Mouse (Mus musculus) neural tube, embryonic 15.5 days (tissue): ENCODE data around the gene Gucd1. TPM values are rescaled to one million over a fixed set of nuclear protein-coding genes. Genes with fewer than 3 reads are reported as not detected.

Experiments
- ATAC-seq: fragments of 200-750 bp; cut with Nextera tagmentation; 2 replicates; pipeline ENCODE4 v1.8.0; 2017; ENCODE audit warnings: mild to moderate bottlenecking, moderate TSS enrichment, moderate library complexity; ENCODE audit not compliant: low FRiP score
- H3K27ac ChIP-seq: fragments of 300-500 bp; sonication (generic); replicated peaks from 2 replicates; pipeline ENCODE4 v1.5.1; 2015; ENCODE audit warnings: mild to moderate bottlenecking, inconsistent platforms
- H3K27me3 ChIP-seq: fragments of 300-500 bp; sonication (generic); replicated peaks from 2 replicates; pipeline ENCODE4 v1.6.1; 2015; ENCODE audit warnings: inconsistent platforms
- H3K36me3 ChIP-seq: fragments of 300-500 bp; sonication (generic); 2 replicates; pipeline ENCODE4 v1.6.1; 2015; ENCODE audit warnings: inconsistent platforms
- H3K4me1 ChIP-seq: fragments of 300-500 bp; sonication (generic); 2 replicates; pipeline ENCODE4 v1.6.1; 2015; ENCODE audit warnings: inconsistent platforms
- H3K4me2 ChIP-seq: fragments of 300-500 bp; sonication (generic); 2 replicates; pipeline ENCODE4 v1.6.1; 2015; ENCODE audit warnings: inconsistent platforms, mild to moderate bottlenecking, moderate library complexity
- H3K4me3 ChIP-seq: fragments of 300-500 bp; sonication (generic); replicated peaks from 2 replicates; pipeline ENCODE4 v1.5.1; 2015; ENCODE audit warnings: mild to moderate bottlenecking, inconsistent platforms
- H3K9ac ChIP-seq: fragments of 300-500 bp; sonication (generic); replicated peaks from 2 replicates; pipeline ENCODE4 v1.6.1; 2015; ENCODE audit warnings: mild to moderate bottlenecking, inconsistent platforms
- H3K9me3 ChIP-seq: fragments of 300-500 bp; sonication (generic); replicated peaks from 2 replicates; pipeline ENCODE4 v1.6.1; 2016; ENCODE audit warnings: inconsistent platforms
- WGBS: fragments of 180-500 bp; shearing (Covaris S2); methylation state at CpG from one replicate; pipeline ENCODE4 v1.1.7; 2015; ENCODE audit warnings: mixed read lengths; 5-methylcytosine and 5-hydroxymethylcytosine counted together
- polyA plus RNA-seq: library from polyadenylated mRNA; unstranded; fragments of >200 nt; fragmentation: Nextera tagmentation; extraction: Ambion mirVana; gene quantifications from 2 replicates; pipeline ENCODE4 v1.2.1, GENCODE M21; 2015

The Gucd1 gene
- polyA plus RNA-seq, 1 experiment from 2014 or later: 19.1 TPM

- H3K9me3 ChIP-seq: no peaks in the 10 kb centered on the region
- peaks cover 8% of the 10 kb centered on the region; the same call in 1 of the 2 replicates for H3K4me1 ChIP-seq
- no peaks in the 10 kb centered on the region for H3K36me3 ChIP-seq
- ATAC-seq: 0 out of 2 replicates have a peak, but pooled peaks have one; percentile 25
- H3K27me3 ChIP-seq: no peaks in the 10 kb centered on the region
- no peak overlapping the region for H3K4me2 ChIP-seq
- 48% methylated on average over 7 of the region's 7 CpGs for WGBS
- no peak overlapping the region for H3K9ac ChIP-seq
- peak overlapping the region; percentile 39; the same call in 1 of the 2 replicates for H3K27ac ChIP-seq
- no peak overlapping the region for H3K4me3 ChIP-seq
These were observed 78.5 kb downstream of the Gucd1 start for GRCm38 (mm10) chr10:75439211-75439811.

GRCm38 (mm10) chr10:75438132-75438810 lies 79.5 kb downstream of the Gucd1 start:
- no peaks in the 10 kb centered on the region for H3K9me3 ChIP-seq
- no peak overlapping the region for H3K4me3 ChIP-seq
- peak; percentile 71 for ATAC-seq
- H3K9ac ChIP-seq: no peak overlapping the region
- H3K36me3 ChIP-seq: no peaks in the 10 kb centered on the region
- peak overlapping the region; percentile 58; the same call in 1 of the 2 replicates for H3K27ac ChIP-seq
- WGBS: 47% methylated on average over 13 of the region's 13 CpGs
- no peaks in the 10 kb centered on the region for H3K27me3 ChIP-seq
- 0 out of 2 replicates have a peak, but pooled peaks cover 6% of the 10 kb centered on the region for H3K4me1 ChIP-seq
- no peak overlapping the region for H3K4me2 ChIP-seq

GRCm38 (mm10) chr10:75437284-75437683 lies 80.5 kb downstream of the Gucd1 start:
- no peaks in the 10 kb centered on the region for H3K36me3 ChIP-seq
- 0 out of 2 replicates have a peak, but pooled peaks cover 6% of the 10 kb centered on the region for H3K4me1 ChIP-seq
- H3K4me3 ChIP-seq: no peak overlapping the region
- 100% methylated on average over 1 of the region's 1 CpGs for WGBS
- H3K9me3 ChIP-seq: no peaks in the 10 kb centered on the region
- no peaks in the 10 kb centered on the region for H3K27me3 ChIP-seq
- no peak overlapping the region for H3K9ac ChIP-seq
- ATAC-seq: no peak
- H3K27ac ChIP-seq: no peak overlapping the region
- no peak overlapping the region for H3K4me2 ChIP-seq

- 35% methylated on average over 3 of the region's 3 CpGs for WGBS
- Histone ChIP-seq H3K4me1 (0 out of 2 replicates have a peak, but pooled peaks cover 6% of the 10 kb centered on the region), H3K27ac (no peak overlapping the region), H3K4me2 (no peak overlapping the region), H3K36me3 (no peaks in the 10 kb centered on the region), H3K4me3 (no peak overlapping the region), H3K27me3 (no peaks in the 10 kb centered on the region), H3K9ac (no peak overlapping the region), H3K9me3 (no peaks in the 10 kb centered on the region)
- ATAC-seq: peak; percentile 49; the same call in 1 of the 2 replicates
These were observed 81.1 kb downstream of the Gucd1 start for GRCm38 (mm10) chr10:75436604-75437217.

GRCm38 (mm10) chr10:75430633-75431032 lies 87.1 kb downstream of the Gucd1 start:
- 96% methylated on average over 6 of the region's 6 CpGs for WGBS
- no peak overlapping the region for H3K9ac ChIP-seq
- H3K4me2 ChIP-seq: no peak overlapping the region
- ATAC-seq: no peak
- H3K4me3 ChIP-seq: no peak overlapping the region
- H3K9me3 ChIP-seq: 0 out of 2 replicates have a peak, but pooled peaks cover 5% of the 10 kb centered on the region
- H3K27ac ChIP-seq: no peak overlapping the region
- no peaks in the 10 kb centered on the region for H3K4me1 ChIP-seq
- no peaks in the 10 kb centered on the region for H3K36me3 ChIP-seq
- no peaks in the 10 kb centered on the region for H3K27me3 ChIP-seq

GRCm38 (mm10) chr10:75430147-75430537 lies 87.6 kb downstream of the Gucd1 start:
- H3K9me3 ChIP-seq: 0 out of 2 replicates have a peak, but pooled peaks cover 5% of the 10 kb centered on the region
- no peak overlapping the region for H3K4me3 ChIP-seq
- no peaks in the 10 kb centered on the region for H3K4me1 ChIP-seq
- H3K36me3 ChIP-seq: no peaks in the 10 kb centered on the region
- 93% methylated on average over 5 of the region's 5 CpGs for WGBS
- H3K27ac ChIP-seq: no peak overlapping the region
- H3K27me3 ChIP-seq: no peaks in the 10 kb centered on the region
- H3K9ac ChIP-seq: no peak overlapping the region
- ATAC-seq: no peak
- H3K4me2 ChIP-seq: no peak overlapping the region

GRCm38 (mm10) chr10:75429522-75430146 lies 88.1 kb downstream of the Gucd1 start:
- no peak for ATAC-seq
- Histone ChIP-seq H3K36me3 (no peaks in the 10 kb centered on the region), H3K9me3 (0 out of 2 replicates have a peak, but pooled peaks cover 5% of the 10 kb centered on the region), H3K9ac (no peak overlapping the region), H3K27me3 (no peaks in the 10 kb centered on the region), H3K4me1 (no peaks in the 10 kb centered on the region), H3K4me3 (no peak overlapping the region), H3K4me2 (no peak overlapping the region), H3K27ac (no peak overlapping the region)
- 88% methylated on average over 7 of the region's 7 CpGs for WGBS

GRCm38 (mm10) chr10:75429004-75429380 lies 88.8 kb downstream of the Gucd1 start:
- H3K9me3 ChIP-seq: 0 out of 2 replicates have a peak, but pooled peaks cover 5% of the 10 kb centered on the region
- no peak overlapping the region for H3K9ac ChIP-seq
- no peak for ATAC-seq
- no peaks in the 10 kb centered on the region for H3K36me3 ChIP-seq
- no peaks in the 10 kb centered on the region for H3K4me1 ChIP-seq
- H3K27me3 ChIP-seq: no peaks in the 10 kb centered on the region
- H3K4me3 ChIP-seq: no peak overlapping the region
- WGBS: 93% methylated on average over 6 of the region's 6 CpGs
- H3K4me2 ChIP-seq: no peak overlapping the region
- no peak overlapping the region for H3K27ac ChIP-seq

- H3K4me1 ChIP-seq: no peaks in the 10 kb centered on the region
- 73% methylated on average over 13 of the region's 13 CpGs for WGBS
- no peak overlapping the region for H3K4me3 ChIP-seq
- ATAC-seq: no peak
- no peak overlapping the region for H3K4me2 ChIP-seq
- 0 out of 2 replicates have a peak, but pooled peaks cover 5% of the 10 kb centered on the region for H3K9me3 ChIP-seq
- no peak overlapping the region for H3K27ac ChIP-seq
- no peak overlapping the region for H3K9ac ChIP-seq
- no peaks in the 10 kb centered on the region for H3K36me3 ChIP-seq
- H3K27me3 ChIP-seq: no peaks in the 10 kb centered on the region
These were observed 89.4 kb downstream of the Gucd1 start for GRCm38 (mm10) chr10:75428049-75429003.

GRCm38 (mm10) chr10:75424498-75424901 lies 93.3 kb downstream of the Gucd1 start:
- Histone ChIP-seq H3K9ac (no peak overlapping the region), H3K27me3 (no peaks in the 10 kb centered on the region), H3K27ac (no peak overlapping the region), H3K36me3 (no peaks in the 10 kb centered on the region), H3K4me3 (no peak overlapping the region), H3K9me3 (no peaks in the 10 kb centered on the region), H3K4me2 (no peak overlapping the region), H3K4me1 (no peaks in the 10 kb centered on the region)
- no peak for ATAC-seq
- WGBS: 93% methylated on average over 10 of the region's 10 CpGs

- H3K27ac ChIP-seq: no peak overlapping the region
These were observed 99.0 kb downstream of the Gucd1 start for GRCm38 (mm10) chr10:75418747-75419146.

More at GRCm38 (mm10) chr10:75418747-75419146, 99.0 kb downstream of the Gucd1 start:
- Histone ChIP-seq H3K27me3 (no peaks in the 10 kb centered on the region), H3K4me2 (no peak overlapping the region), H3K4me1 (no peaks in the 10 kb centered on the region), H3K9ac (no peak overlapping the region), H3K36me3 (no peaks in the 10 kb centered on the region), H3K4me3 (no peak overlapping the region), H3K9me3 (no peaks in the 10 kb centered on the region)
- WGBS: 74% methylated on average over 4 of the region's 4 CpGs
- ATAC-seq: no peak
